Mouse (Mus musculus): Measurements from ENCODE around the gene 1700067P10Rik.

The 1700067P10Rik gene

GRCm38 (mm10) chr17:48097011-48097742, 8.1 kb downstream of the 1700067P10Rik start:
- no peak for DNase-seq

- DNase-seq: no peak
Observed at GRCm38 (mm10) chr17:48097743-48098527, 8.8 kb downstream of the 1700067P10Rik start.

GRCm38 (mm10) chr17:48098528-48098890, 9.4 kb downstream of the 1700067P10Rik start:
- no peak for DNase-seq

GRCm38 (mm10) chr17:48099312-48099711, 10.2 kb downstream of the 1700067P10Rik start:
- no peak for DNase-seq

GRCm38 (mm10) chr17:48100441-48101417, 11.6 kb downstream of the 1700067P10Rik start:
- DNase-seq: peak; percentile 59

- DNase-seq: no peak
Observed at GRCm38 (mm10) chr17:48107333-48107732, 18.2 kb downstream of the 1700067P10Rik start.

- no peak for DNase-seq
Observed at GRCm38 (mm10) chr17:48107862-48108261, 18.7 kb downstream of the 1700067P10Rik start.

- no peak for DNase-seq
Observed at GRCm38 (mm10) chr17:48108520-48108919, 19.4 kb downstream of the 1700067P10Rik start.

- DNase-seq: no peak
Observed at GRCm38 (mm10) chr17:48110547-48111287, 21.6 kb downstream of the 1700067P10Rik start.

GRCm38 (mm10) chr17:48118570-48118969, 29.5 kb downstream of the 1700067P10Rik start:
- DNase-seq: no peak

- DNase-seq: peak; percentile 21
Observed at GRCm38 (mm10) chr17:48119656-48120055, 30.5 kb downstream of the 1700067P10Rik start.

GRCm38 (mm10) chr17:48120456-48120855, 31.3 kb downstream of the 1700067P10Rik start:
- DNase-seq: no peak

- DNase-seq: no peak
Observed at GRCm38 (mm10) chr17:48132810-48133209, 43.7 kb downstream of the 1700067P10Rik start.

Data from cerebellum, adult 11 months (tissue).